Mouse (Mus musculus) thymus, adult 18-20 months (tissue): ENCODE results near the gene Htr1f.

Experiments used
- DNase-seq, 2 experiments: peaks; one replicate each; pipeline ENCODE4 v3.0.0; 2022; ENCODE audit warnings: mixed read lengths in 2 of 2

Gene Htr1f

GRCm38 (mm10) chr16:64961690-64962089, 144.0 kb downstream of the Htr1f start:
- DNase-seq = no peak

- DNase-seq = peak; percentile 9 to 47
These were observed 163.9 kb downstream of the Htr1f start for GRCm38 (mm10) chr16:64941646-64942195.

- no peak for DNase-seq
These were observed 170.9 kb downstream of the Htr1f start for GRCm38 (mm10) chr16:64934793-64935192.

GRCm38 (mm10) chr16:64934011-64934410, 171.6 kb downstream of the Htr1f start:
- no peak for DNase-seq

- DNase-seq = no peak
These were observed 182.2 kb downstream of the Htr1f start for GRCm38 (mm10) chr16:64923500-64923899.

- no peak for DNase-seq
These were observed 196.9 kb downstream of the Htr1f start for GRCm38 (mm10) chr16:64908747-64909146.

GRCm38 (mm10) chr16:64907112-64907511, 198.5 kb downstream of the Htr1f start:
- no peak for DNase-seq

GRCm38 (mm10) chr16:64903328-64903727, 202.3 kb downstream of the Htr1f start:
- DNase-seq = no peak

GRCm38 (mm10) chr16:64899084-64899483, 206.6 kb downstream of the Htr1f start:
- DNase-seq = no peak

GRCm38 (mm10) chr16:64889496-64889895, 216.2 kb downstream of the Htr1f start:
- DNase-seq = no peak

GRCm38 (mm10) chr16:64885547-64885946, 220.1 kb downstream of the Htr1f start:
- DNase-seq = no peak

GRCm38 (mm10) chr16:64885142-64885541, 220.5 kb downstream of the Htr1f start:
- no peak for DNase-seq

GRCm38 (mm10) chr16:64884420-64884838, 221.2 kb downstream of the Htr1f start:
- no peak for DNase-seq

GRCm38 (mm10) chr16:64883896-64884295, 221.8 kb downstream of the Htr1f start:
- DNase-seq = no peak

GRCm38 (mm10) chr16:64881442-64881841, 224.2 kb downstream of the Htr1f start:
- no peak for DNase-seq

- DNase-seq = no peak
These were observed 224.7 kb downstream of the Htr1f start for GRCm38 (mm10) chr16:64880986-64881385.

- no peak for DNase-seq
These were observed 225.9 kb downstream of the Htr1f start for GRCm38 (mm10) chr16:64879735-64880134.

GRCm38 (mm10) chr16:64878611-64879132, 227.0 kb downstream of the Htr1f start:
- DNase-seq = no peak

GRCm38 (mm10) chr16:64877314-64877713, 228.3 kb downstream of the Htr1f start:
- no peak for DNase-seq

- DNase-seq = no peak
These were observed 228.9 kb downstream of the Htr1f start for GRCm38 (mm10) chr16:64876631-64877265.

- no peak for DNase-seq
These were observed 229.8 kb downstream of the Htr1f start for GRCm38 (mm10) chr16:64875822-64876221.

- no peak for DNase-seq
These were observed 230.3 kb downstream of the Htr1f start for GRCm38 (mm10) chr16:64875384-64875783.
